Mouse (Mus musculus): ENCODE data around the gene Rhoc. TPM values are rescaled to one million over a fixed set of nuclear protein-coding genes. Genes with fewer than 3 reads are reported as not detected.

Rhoc gene
- 13.8 TPM for polyA plus RNA-seq (2017; shearing (Covaris generic))

DNA sequence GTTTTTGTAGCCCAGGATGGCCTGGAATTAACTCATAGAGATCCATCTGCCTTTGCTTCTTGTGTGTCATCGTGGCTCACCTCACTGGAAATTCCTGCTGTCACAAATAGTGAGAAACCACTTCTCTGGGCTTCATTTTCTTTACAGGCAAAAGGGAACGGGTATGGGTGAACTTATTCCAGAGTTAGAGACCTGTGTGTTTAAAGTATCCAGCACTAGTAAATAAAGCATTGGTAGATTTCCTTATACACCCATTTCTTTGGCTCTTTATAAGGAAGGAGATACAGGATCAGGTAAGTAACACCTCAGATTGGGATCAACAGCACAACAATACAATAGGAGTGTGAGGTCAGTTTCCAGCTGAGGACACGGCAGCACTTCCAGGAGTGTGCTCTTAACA is at the start of gene Rhoc:
Gene Rhoc (plus strand): TSS at position 301 of the 400 bp plus-strand sequence.

DNA sequence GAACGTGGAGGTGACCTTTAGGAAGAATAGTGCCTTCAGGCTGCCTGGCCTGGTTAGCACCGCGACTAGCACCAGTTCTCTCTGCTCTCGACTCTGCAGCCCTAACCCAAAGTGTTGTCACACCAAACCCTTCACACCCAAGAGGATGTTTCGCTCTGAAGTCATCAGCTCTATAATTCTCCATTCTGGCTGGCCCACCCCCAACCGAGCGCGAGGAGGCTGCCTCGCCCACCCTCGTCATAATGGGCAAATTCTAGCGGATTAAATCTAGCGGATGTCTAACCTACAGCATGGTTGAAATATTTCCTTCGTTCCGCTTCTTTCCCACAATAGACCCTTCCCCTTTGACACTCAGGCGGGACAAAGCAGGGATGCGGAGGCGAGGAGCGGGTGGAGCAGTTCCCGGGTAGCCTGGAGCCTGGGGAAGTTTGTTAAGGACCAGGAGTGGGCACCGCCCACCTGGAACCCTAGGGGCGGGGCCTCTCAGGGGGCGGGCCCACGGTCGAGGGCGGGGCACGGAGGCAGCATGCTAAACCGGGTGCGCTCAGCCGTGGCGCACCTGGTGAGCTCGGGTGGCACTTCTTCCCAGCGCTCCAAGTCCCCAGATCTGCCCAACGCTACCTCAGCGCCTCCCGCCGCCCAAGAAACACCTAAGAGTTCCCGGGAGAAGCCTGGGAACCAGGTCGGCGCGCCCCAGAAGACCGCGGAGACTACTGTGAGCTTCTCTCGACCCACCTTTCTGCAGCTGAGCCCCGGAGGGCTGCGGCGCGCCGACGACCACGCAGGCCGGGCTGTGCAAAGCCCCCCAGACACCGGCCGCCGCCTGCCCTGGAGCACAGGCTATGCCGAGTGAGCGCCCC is 7.4 kb upstream of the Rhoc start, which contains the start of gene Ppm1j:
Gene Ppm1j (plus strand): TSS at position 496 of the 860 bp plus-strand sequence.

DNA sequence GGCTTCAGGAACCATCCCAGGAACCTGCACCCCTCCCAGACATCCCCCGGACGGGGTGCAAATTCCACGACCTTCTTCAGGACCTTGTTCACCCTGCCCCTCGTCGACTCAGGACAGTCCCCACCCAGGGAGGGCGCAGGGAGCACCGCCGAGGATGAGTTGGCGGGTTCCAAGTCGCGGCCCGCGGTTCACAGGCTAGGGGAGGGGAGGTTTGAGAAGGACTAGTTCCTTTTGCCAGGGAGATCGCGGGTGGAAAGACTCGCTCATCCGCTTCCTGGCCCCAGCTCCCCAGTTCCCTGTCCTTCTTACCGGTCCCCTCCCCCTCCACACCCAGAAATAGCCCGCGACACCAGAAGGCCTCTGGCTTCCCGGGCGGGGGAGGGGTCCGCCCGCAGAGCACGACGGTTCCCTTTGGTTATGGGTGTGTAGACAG is 6.7 kb upstream of the Rhoc start, which contains the start of gene Fam19a3:
Gene Fam19a3 (minus strand): TSS at position 370 of the 433 bp plus-strand sequence.

DNA sequence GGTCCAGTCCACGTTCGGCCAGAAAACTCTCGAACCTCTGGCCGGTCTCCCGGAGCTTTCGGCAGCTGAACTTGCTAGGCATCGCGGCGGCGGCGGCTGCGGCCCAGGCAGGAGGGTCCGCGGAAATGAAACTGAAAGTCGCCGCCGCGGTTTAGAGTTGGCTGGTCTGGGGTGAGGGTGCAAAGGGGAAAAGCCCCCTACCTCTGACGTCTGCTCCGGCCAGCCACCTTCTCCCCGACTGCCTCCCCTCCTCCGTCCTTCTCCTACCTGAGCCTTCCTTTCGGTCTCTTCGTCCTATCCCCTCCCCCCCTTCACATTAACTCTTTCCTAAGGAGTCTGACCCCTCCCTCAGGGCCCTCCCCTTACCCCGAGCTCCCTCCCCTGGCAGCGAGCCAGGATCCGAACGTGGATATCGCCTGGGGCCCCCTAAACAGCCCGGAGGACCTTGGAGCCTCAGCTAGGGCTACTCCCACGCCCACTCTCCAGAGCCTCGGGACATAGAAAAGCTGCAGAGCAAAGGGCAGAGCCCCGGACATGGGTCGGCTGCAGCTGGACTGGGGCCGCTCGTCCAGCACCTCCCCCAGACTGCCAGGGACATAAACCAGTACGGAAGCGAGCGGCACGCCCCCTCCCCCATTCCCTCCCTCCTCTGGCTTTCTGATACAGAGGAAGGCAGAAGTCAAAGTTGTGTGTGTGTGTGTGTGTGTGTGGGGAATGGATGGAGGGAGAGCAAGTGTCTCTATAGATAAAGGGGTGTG is 30.0 kb downstream of the Rhoc start, which contains the start of gene Mov10:
Gene Mov10 (minus strand): TSS at position 573 of the 758 bp plus-strand sequence.

Other genes starting within 250 kb of the Rhoc start
- gene Slc16a1, start 149.7 kb upstream of the Rhoc start, polyA plus RNA-seq (2017; shearing (Covaris generic)) = 23.1 TPM
- gene Ppm1j, start 7.3 kb upstream of the Rhoc start, polyA plus RNA-seq (2017; shearing (Covaris generic)) = 62.9 TPM
- 1.2 TPM for gene Fam19a3, start 6.5 kb upstream of the Rhoc start, polyA plus RNA-seq (2017; shearing (Covaris generic))
- 55.2 TPM for gene Mov10, start 30.2 kb downstream of the Rhoc start, polyA plus RNA-seq (2017; shearing (Covaris generic))
- 47.8 TPM for gene St7l, start 75.6 kb downstream of the Rhoc start, polyA plus RNA-seq (2017; shearing (Covaris generic))
- gene Capza1, start 76.1 kb downstream of the Rhoc start, polyA plus RNA-seq (2017; shearing (Covaris generic)) = 569 TPM
- gene Wnt2b, start 173.5 kb downstream of the Rhoc start, polyA plus RNA-seq (2017; shearing (Covaris generic)) = 0.22 TPM